Mouse (Mus musculus): ENCODE results near the gene Nfe2l2.
A peak's percentile ranks its signal among the peaks of the same experiment; 100 is the strongest.
"Not testable (repeated sequence)": the region's sequence is repeated elsewhere in the genome, so short reads cannot be mapped to it uniquely, and the experiment has no call there.

Nfe2l2 gene

GRCm38 (mm10) chr2:75713083-75713482, 8.6 kb upstream of the Nfe2l2 start:
- no peak for DNase-seq (ENCODE audit: low spot score in 2 of 2)

- DNase-seq (ENCODE audit: low spot score in 2 of 2), result no peak
Observed at GRCm38 (mm10) chr2:75707420-75707819, 3.0 kb upstream of the Nfe2l2 start.

- no peak for DNase-seq (ENCODE audit: low spot score in 2 of 2)
Observed at GRCm38 (mm10) chr2:75706435-75706834, 2.0 kb upstream of the Nfe2l2 start.

GRCm38 (mm10) chr2:75705162-75705752, 816 bp upstream of the Nfe2l2 start:
- DNase-seq (ENCODE audit: low spot score in 2 of 2), result no peak

- peak; percentile 89 to 91 for DNase-seq (ENCODE audit: low spot score in 2 of 2)
Observed at GRCm38 (mm10) chr2:75703375-75704181, 863 bp downstream of the Nfe2l2 start.

GRCm38 (mm10) chr2:75702588-75702976, 1.9 kb downstream of the Nfe2l2 start:
- no peak for DNase-seq (ENCODE audit: low spot score in 2 of 2)

- DNase-seq (ENCODE audit: low spot score in 2 of 2), result no peak
Observed at GRCm38 (mm10) chr2:75701822-75702587, 2.4 kb downstream of the Nfe2l2 start.

GRCm38 (mm10) chr2:75701207-75701606, 3.2 kb downstream of the Nfe2l2 start:
- DNase-seq (ENCODE audit: low spot score in 2 of 2), result no peak

- no peak for DNase-seq (ENCODE audit: low spot score in 2 of 2)
Observed at GRCm38 (mm10) chr2:75700543-75700942, 3.9 kb downstream of the Nfe2l2 start.

GRCm38 (mm10) chr2:75698874-75699273, 5.6 kb downstream of the Nfe2l2 start:
- no peak for DNase-seq (ENCODE audit: low spot score in 2 of 2)

- DNase-seq (ENCODE audit: low spot score in 2 of 2), result no peak
Observed at GRCm38 (mm10) chr2:75698007-75698406, 6.4 kb downstream of the Nfe2l2 start.

- no peak for DNase-seq (ENCODE audit: low spot score in 2 of 2)
Observed at GRCm38 (mm10) chr2:75697222-75697621, 7.2 kb downstream of the Nfe2l2 start.

- DNase-seq (ENCODE audit: low spot score in 2 of 2), result no peak
Observed at GRCm38 (mm10) chr2:75696371-75696770, 8.1 kb downstream of the Nfe2l2 start.

GRCm38 (mm10) chr2:75695676-75696350, 8.6 kb downstream of the Nfe2l2 start:
- no peak for DNase-seq (ENCODE audit: low spot score in 2 of 2)

GRCm38 (mm10) chr2:75694926-75695325, 9.5 kb downstream of the Nfe2l2 start:
- DNase-seq (ENCODE audit: low spot score in 2 of 2), result not testable (repeated sequence)

GRCm38 (mm10) chr2:75692369-75692768, 12.1 kb downstream of the Nfe2l2 start:
- no peak for DNase-seq (ENCODE audit: low spot score in 2 of 2)

GRCm38 (mm10) chr2:75691316-75691715, 13.1 kb downstream of the Nfe2l2 start:
- no peak for DNase-seq (ENCODE audit: low spot score in 2 of 2)

GRCm38 (mm10) chr2:75690656-75691055, 13.8 kb downstream of the Nfe2l2 start:
- no peak for DNase-seq (ENCODE audit: low spot score in 2 of 2)

GRCm38 (mm10) chr2:75689482-75690158, 14.8 kb downstream of the Nfe2l2 start:
- DNase-seq (ENCODE audit: low spot score in 2 of 2), result peak in 1 of 2 experiments; percentile 50

- DNase-seq (ENCODE audit: low spot score in 2 of 2), result no peak
Observed at GRCm38 (mm10) chr2:75688901-75689300, 15.5 kb downstream of the Nfe2l2 start.

- DNase-seq (ENCODE audit: low spot score in 2 of 2), result no peak
Observed at GRCm38 (mm10) chr2:75687040-75687749, 17.2 kb downstream of the Nfe2l2 start.

All from natural killer cell, adult 2 months (primary cell).